Mouse (Mus musculus) lung, adult 2 months (tissue): ENCODE measurements at regions not wholly inside any gene's neighbourhood (a gene's known extent, or its start where the extent isn't known, plus 50 kb on each side); places are given as distances from the start of the nearest gene placed in this dataset.

Experiments
- CTCF ChIP-seq: fragments of 200-500 bp; IDR thresholded peaks from 2 replicates; pipeline ENCODE4 v1.5.1; 2011; ENCODE audit warnings: mild to moderate bottlenecking, low read length, control low read depth; ENCODE audit not compliant: insufficient read depth
- POLR2A ChIP-seq: fragments of 200-500 bp; IDR thresholded peaks from 2 replicates; pipeline ENCODE4 v1.6.1; 2011; ENCODE audit warnings: low read depth, mild to moderate bottlenecking, control low read depth, low read length, borderline replicate concordance; ENCODE audit errors: extremely low read depth

GRCm38 (mm10) chr2:61161336-61161735, 198.3 kb upstream of the Rbms1 start:
- TF ChIP-seq CTCF (no peak), POLR2A (no peak)
